Mouse (Mus musculus) Muller cell, postnatal 12 days (primary cell): ENCODE data around the gene Fam169b.

ENCODE experiments used
- DNase-seq: peaks from one replicate; pipeline ENCODE4 v3.0.0-alpha.2; 2015; ENCODE audit errors: inconsistent ontology term

Fam169b gene

DNA sequence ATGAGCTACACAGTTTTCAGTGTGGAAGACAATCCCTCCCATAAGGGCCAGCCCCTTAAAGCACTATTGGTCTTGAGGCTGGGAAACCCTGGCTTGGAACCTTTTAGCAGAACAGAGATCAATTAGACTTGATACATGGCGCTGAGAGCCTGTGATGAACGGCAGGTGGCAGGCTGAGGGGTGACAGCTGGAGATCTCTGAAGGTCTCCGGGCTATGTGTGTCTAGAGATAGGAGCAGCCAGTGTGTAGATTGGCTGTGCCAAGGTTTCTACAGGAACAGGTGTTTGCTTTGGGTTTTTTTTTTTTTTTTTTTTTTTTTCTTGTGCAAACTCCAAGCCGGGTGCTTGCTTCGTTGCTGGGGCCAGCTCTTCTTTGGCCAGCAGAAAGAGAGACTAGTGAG is 135.0 kb downstream of the Fam169b start:
- no peak for DNase-seq
